Mouse (Mus musculus): Measurements from ENCODE around the gene A630089N07Rik. TPM values are rescaled to one million over a fixed set of nuclear protein-coding genes. Genes with fewer than 3 reads are reported as not detected.

A630089N07Rik gene
- polyA plus RNA-seq (2012; rRNA removed), result 6.4 and 8.5 TPM in 2 replicates

DNA sequence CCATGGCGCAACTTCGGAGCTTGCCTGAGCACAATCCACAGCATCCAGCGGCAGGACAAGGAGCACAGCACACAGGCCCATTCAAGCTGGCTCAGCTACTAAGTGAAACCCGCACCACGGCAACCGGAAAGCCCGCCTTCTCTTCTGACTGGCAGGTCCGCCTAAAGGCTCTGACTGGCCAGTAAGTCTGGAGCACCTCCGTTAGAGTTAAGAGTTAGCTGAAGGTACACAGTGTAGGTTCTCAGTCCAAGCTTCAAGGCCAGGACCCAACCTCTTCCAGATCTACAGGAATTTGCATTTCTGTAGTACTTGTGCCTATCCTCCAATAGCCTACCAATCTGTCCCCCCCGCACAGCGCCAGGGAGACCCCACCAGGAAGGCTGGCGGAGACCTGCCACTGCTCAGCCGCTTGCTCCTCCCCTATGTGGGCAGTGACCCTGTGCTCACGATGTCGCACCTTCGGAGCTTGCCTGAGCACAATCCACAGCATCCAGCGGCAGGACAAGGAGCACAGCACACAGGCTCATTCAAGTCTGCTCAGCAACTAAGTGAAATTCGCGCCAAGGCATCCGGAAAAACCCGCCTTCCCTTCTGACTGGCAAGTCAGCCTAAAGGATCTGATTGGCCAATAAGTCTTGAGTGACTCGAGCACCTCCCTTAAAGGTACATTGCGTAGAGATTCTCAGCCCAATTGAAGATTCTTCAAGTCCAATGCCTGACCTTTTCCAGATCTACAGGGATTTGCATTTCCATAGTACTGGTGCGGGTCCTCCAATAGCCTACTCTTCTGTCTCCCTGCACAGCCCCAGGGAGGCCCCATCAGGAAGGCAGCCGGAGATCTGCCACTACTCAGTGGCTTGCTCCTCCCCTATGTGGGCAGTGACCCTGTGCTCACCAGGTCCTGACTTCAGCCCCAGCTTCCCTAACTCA lies at the start of gene A630089N07Rik:
TSS of gene A630089N07Rik (minus strand) at position 562 of the 930 bp plus-strand sequence.

DNA sequence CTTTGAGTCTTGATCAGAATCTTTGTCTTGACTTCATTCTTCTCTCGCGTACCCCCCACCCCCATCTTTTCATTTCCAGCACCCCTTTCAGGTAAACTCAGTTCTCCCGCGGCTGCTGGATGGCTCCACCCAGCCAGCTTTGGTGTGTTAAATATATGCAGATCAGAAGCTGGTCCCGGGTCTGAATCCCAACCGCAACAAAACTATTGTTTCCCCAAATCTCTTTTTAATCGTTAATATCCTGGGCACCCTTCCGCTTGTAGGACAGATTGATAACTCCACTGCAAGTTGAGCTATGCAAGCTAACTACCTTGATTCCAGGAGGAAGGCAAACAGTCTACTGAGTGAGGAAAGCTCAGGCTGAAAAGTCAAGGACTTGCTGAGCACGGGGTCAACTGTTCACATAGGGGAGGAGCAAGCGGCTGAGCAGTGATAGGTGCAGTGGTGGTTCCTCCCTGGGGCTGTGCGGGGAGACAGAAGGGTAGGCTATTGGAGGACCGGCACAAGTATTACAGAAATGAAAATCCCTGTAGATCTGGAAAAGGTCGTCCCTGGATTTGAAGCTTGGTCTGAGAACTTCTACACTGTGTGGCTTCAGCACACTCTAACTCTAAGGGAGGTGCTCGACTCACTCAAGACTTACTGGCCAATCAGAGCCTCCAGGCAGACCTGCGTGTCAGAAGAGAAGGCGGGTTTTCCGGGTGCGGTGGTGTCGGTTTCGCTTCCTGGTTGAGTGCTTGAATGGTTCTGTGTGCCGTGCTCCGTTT lies 85.5 kb downstream of the A630089N07Rik start, which contains the start of gene B230307C23Rik:
TSS of gene B230307C23Rik (plus strand) at position 700 of the 767 bp plus-strand sequence.

DNA sequence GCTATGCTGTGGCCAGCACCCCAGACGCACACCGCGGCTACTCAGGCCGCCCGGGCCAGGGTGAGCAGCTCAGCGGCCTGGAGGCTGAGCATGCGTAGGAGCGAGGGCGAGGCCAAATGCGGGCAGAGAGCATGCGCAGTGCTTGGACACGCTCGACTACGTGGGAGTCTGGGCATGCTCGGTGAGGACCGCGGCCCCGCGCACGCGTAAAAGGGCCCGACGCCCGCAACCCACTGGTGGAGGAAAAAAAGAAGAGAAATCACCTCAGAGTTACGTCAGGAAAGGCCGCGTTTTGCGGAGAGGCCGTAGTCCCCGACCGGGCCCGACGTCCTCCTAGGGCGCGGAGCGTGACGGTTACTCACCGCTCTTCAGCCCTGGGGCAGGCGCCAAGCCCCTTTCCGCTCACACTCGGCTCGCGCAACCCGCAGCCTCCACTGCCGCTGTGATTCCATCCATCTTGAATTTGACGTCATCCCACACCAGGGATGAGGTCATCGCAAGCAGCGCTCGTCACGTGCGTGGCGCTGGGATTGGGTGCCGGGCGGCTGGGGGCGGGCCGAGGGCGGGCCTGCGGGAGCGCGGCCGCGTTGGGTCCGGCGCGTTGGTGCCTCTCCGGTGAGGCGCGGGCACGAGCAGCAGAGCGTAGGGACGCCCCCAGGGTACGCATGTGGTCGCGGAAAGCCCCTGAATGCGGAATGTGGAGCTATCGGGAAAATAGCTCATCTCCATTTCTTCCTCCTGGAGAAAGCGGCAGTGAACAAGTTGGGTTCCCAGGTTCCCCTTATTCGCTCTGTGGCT lies 119.9 kb downstream of the A630089N07Rik start, which contains the start of the genes C2cd2 and Zbtb21:
TSS of gene C2cd2 (minus strand) at position 448 of the 798 bp plus-strand sequence.
TSS of gene Zbtb21 (minus strand) at position 472 of the 798 bp plus-strand sequence.

Other genes starting within 250 kb of the A630089N07Rik start
- 21.7 and 23.2 TPM in 2 replicates for gene Prdm15, start 230.6 kb downstream of the A630089N07Rik start, polyA plus RNA-seq (2012; rRNA removed)
- 11.8 and 12.8 TPM in 2 replicates for gene C2cd2, start 119.9 kb downstream of the A630089N07Rik start, polyA plus RNA-seq (2012; rRNA removed)
- 13.3 and 16.1 TPM in 2 replicates for gene Zbtb21, start 119.8 kb downstream of the A630089N07Rik start, polyA plus RNA-seq (2012; rRNA removed)
- 12.8 and 14.7 TPM in 2 replicates for gene B230307C23Rik, start 85.1 kb downstream of the A630089N07Rik start, polyA plus RNA-seq (2012; rRNA removed)